Mouse (Mus musculus): ENCODE data around the gene Capn3.

Gene Capn3

GRCm38 (mm10) chr2:120482506-120483389 is 26.9 kb downstream of the Capn3 start:
- ATAC-seq (ENCODE audit: low TSS enrichment), result no peak

- ATAC-seq (ENCODE audit: low TSS enrichment), result no peak
Measured at GRCm38 (mm10) chr2:120484241-120484640, 28.4 kb downstream of the Capn3 start.

DNA sequence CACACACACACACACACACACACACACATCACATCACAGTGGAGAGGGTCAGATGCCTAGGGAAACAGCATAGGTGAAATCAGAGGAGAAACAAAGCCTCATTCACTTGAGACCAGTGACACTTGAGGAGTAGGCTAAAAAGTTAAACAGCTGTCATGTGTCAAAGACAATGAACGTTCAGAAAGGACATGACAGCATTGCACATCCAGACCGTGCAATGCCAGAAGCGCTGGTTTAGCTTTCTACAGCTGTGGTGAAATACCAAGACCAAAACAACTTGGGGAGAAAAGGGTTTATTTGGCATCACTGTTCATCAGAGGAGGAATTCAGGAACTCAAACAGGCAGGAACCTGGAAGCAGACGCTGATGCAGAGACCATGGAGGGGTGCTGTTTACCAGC is 37.4 kb downstream of the Capn3 start:
- ATAC-seq (ENCODE audit: low TSS enrichment), result no peak

DNA sequence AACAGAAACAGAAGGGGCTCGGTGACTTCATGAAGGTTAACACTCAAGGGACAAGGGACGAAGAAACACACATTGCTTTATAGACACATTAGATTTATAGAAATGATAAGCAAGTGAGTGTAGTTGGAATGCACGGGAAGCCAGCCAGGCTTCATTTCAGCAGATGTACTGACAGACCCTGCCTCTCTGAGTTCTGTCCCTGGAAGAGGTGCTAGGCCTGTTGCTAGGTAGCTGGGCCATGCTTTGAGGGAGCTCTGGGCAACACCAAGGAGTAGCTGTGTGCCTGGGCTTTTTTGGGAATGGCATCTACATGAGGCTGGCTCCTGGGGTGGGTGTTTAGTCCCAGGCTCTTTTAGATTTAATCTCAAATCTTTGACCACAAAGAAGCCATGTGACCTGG is 40.7 kb downstream of the Capn3 start:
- ATAC-seq (ENCODE audit: low TSS enrichment), result no peak

DNA sequence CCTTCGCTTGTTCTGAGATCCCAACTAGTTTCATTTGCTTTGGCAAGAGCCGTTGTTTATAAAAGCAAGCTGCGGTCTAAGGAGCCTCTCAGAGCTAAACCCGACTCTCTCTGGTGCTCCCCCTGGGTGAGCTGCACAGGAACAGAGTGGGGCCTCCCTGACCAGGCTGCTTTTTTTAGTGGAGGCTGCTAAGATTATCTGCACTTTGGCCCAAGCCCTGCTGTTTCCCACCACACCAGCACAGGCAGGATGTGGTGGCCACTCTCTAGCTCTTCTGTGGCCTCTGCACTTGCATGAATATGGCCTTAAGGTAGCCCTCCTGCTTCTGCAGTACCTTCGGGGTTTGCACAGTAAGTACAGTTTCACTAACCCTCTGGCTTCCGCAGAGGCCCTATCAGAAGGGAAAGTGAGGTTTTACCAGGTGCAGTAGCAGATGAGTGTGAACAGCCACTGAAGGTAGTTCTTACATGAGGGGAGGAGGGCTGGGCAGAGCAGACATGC is 44.2 kb downstream of the Capn3 start:
- no peak for ATAC-seq (ENCODE audit: low TSS enrichment)

DNA sequence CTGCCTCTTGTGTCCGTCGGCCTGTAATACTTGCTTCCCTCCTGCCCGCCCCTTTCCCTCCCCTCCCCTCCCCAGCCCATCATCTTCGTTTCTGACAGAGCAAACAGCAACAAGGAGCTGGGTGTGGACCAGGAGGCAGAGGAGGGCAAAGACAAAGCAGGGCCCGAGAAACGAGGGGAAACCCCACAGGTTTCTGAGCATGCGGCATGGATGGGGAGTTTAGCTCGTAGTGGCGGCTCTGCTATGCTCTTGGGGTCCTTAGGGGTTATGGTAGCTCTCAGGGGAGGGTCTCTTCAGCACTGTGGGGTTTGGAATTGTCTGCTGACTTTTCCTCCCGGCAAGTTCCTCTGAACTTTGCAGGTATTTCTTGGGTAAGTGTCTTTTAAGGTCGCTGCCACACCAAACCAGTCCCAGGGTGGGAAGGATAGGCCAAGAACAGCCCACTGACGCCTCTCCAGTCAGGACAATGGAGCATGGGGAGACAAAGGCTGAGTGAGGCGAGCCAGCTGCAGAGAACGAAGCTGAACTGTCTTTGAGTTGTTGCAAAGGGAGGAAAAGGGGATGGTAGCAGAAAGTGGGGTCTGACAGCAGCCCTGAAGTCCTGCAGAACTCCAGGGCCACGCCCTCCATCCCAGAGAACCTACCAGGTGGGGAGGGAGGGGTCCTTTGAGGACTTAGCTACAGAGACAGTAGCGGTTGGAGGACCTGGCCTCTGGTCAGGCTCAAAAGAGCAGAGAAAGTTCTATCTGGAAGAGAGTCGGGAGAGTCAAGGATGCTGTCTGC is 45.5 kb downstream of the Capn3 start:
- no peak for ATAC-seq (ENCODE audit: low TSS enrichment)

DNA sequence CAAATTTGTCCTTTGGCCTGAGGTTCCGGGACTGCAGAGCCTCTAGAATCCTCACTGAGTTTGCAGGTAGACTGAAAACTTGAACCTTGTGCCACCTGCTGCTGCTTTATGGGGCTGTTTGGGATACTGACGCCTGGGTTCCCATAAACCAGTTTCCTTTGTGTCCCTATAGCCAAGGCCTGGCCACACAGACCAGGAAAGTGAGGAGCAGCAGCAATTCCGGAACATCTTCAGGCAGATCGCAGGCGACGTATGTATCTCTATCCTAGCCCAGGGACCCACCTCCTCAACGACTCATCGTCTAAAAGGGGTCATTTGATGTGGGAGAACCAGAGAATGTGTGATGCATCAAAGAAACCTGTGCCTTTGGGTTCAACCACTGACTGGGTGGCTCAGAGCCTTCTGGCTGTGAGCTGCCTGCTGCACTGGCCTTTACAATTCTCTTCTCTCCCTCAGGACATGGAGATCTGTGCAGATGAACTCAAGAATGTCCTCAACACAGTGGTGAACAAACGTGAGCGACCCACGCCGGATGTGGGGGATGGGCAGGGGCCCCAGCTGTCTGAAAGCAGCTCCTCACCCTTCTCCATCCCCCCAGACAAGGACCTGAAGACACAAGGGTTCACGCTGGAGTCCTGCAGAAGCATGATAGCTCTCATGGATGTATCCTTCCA is 46.2 kb downstream of the Capn3 start:
- ATAC-seq (ENCODE audit: low TSS enrichment), result no peak

DNA sequence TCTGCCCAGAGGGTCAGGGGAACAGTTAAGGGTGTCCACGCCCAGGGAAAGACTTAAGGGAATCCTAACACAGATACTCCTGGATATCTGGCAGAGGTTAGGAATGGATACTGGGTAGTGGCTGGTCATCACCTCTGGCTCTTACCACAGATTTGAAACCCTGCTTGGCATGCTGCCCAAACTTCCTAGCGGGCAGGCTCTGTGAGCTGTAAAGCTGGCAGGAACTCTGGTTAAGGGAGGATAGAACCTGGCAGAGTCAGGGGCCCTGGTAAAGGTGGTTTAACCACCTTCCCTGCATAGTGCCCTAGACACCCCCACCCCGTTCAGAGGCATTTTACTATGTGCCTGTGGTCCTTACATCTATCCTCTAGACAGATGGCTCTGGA is 46.8 kb downstream of the Capn3 start:
- no peak for ATAC-seq (ENCODE audit: low TSS enrichment)

DNA sequence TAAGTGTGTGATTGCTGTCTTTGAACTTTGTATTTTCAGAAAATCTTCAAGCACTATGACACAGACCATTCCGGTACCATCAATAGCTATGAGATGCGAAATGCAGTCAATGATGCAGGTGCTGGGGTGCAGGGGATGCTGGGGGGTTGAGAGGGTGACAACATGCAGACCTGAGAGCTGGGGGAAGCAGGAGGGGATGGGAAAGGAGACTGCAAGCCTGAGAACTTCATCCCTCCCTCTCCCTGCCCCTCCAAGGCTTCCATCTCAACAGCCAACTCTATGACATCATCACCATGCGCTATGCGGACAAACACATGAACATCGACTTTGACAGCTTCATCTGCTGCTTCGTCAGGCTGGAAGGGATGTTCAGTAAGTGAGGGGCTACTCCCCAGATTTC is 47.3 kb downstream of the Capn3 start:
- no peak for ATAC-seq (ENCODE audit: low TSS enrichment)

GRCm38 (mm10) chr2:120503992-120504391 is 48.2 kb downstream of the Capn3 start:
- ATAC-seq (ENCODE audit: low TSS enrichment), result peak; percentile 38; the same call in 1 of the 2 replicates

DNA sequence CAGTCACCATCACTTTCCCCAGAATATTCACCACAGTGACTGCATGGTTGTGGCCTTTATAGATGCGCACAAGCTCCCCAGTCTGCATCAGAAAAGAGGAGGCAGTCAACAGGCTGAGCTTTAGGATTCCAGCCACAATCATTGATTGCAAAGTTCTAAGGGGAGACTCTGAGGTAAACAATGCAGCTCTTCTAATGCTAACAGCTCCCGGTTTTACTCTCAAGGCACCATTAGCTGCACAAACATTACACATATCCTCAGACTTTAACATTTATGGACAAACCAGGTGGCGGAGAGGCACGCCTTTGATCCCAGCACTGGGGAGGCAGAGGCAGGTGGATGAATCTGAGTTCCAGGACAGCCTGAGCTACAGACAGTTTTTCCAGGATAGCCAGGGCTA is 58.4 kb downstream of the Capn3 start:
- ATAC-seq (ENCODE audit: low TSS enrichment), result no peak

DNA sequence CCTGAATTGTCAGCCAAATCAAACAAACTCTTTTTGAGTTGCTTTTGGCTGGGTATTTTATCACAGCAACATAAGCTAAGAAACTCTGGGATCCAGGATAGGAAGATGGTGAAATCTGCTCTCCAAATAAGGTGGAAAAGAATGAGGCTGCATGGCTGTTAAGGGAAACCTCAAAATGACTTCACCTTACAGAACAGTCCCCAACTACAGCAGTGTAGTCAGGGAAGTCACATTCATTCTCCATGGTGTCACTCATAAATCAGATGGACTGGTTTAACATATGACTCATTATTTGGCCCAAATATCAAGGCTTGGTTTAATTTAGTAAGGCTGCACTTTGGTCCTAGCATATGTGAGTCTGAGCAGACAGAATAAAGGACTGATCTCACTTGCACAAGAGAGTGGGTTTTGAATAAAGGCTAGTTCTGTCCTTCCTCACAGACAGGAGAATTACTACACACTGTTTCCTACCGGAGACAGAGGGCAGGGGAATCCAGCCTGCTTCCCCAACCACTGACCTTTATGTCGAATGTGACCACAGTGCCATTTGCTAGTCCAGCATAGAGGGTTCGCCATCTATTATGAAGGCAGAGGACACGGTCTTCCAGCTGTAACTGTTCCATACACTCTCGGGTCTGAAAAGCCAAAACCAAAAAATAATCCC is 62.9 kb downstream of the Capn3 start:
- ATAC-seq (ENCODE audit: low TSS enrichment), result no peak

GRCm38 (mm10) chr2:120526771-120527170 is 71.0 kb downstream of the Capn3 start:
- ATAC-seq (ENCODE audit: low TSS enrichment), result no peak

GRCm38 (mm10) chr2:120529531-120529930 is 73.7 kb downstream of the Capn3 start:
- ATAC-seq (ENCODE audit: low TSS enrichment), result no peak

- ATAC-seq (ENCODE audit: low TSS enrichment), result no peak
Measured at GRCm38 (mm10) chr2:120531223-120531622, 75.4 kb downstream of the Capn3 start.

DNA sequence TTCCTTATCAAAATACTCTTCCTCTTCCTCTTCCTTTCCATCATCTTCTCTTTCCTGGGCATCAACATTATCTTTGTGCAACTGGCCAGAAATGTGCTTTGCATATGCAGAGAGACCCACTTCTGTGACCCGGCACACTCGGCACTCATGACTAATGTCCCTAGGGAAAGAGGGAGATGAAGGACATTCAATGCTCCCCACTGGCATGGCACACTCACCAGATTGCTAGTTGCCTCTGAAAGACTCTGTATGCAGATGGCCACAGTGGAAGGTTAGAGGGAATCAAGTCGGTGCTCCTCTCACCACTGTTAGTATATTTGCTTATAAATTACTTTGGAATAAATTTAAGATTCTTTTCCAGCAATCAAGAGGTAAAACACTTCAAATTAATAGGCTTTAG is 83.5 kb downstream of the Capn3 start:
- no peak for ATAC-seq (ENCODE audit: low TSS enrichment)

- ATAC-seq (ENCODE audit: low TSS enrichment), result peak; percentile 98
Measured at GRCm38 (mm10) chr2:120539778-120540208, 84.0 kb downstream of the Capn3 start.

DNA sequence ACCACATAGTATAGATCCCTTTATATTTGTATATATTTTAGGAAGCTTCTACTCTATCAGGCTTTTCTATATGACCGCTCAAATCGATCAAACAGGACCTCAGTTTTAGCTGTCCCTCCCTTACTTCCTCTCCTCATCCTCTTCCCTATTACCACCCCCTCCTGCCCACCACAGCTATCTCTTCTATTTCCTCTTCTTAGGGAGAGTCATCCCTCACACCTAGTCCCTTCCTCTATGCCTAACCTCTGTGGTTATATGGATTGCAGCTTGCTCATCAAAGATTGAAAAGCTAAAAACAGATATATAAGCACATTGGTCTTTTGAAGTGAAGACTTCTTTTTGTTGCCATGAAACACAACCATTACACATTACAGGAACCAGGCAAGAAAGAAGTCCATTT is 88.9 kb downstream of the Capn3 start:
- no peak for ATAC-seq (ENCODE audit: low TSS enrichment)

Measured in frontal cortex, adult (tissue).